Mouse (Mus musculus) brain, embryonic 14.5 days (tissue): ENCODE data around the gene Tyk2.

ENCODE experiments used
- CTCF ChIP-seq: fragments of 200-500 bp; IDR thresholded peaks from 2 replicates; pipeline ENCODE4 v1.5.1; 2012; ENCODE audit warnings: inconsistent platforms, mild to moderate bottlenecking, moderate library complexity, borderline replicate concordance; ENCODE audit not compliant: insufficient read depth, insufficient read length; ENCODE audit errors: extremely low read depth
- POLR2A ChIP-seq: fragments of 200-500 bp; IDR thresholded peaks from 2 replicates; pipeline ENCODE4 v1.6.1; 2012; ENCODE audit warnings: mild to moderate bottlenecking, inconsistent platforms, borderline replicate concordance; ENCODE audit not compliant: poor library complexity, insufficient read depth, insufficient read length, severe bottlenecking; ENCODE audit errors: extremely low read depth

DNA sequence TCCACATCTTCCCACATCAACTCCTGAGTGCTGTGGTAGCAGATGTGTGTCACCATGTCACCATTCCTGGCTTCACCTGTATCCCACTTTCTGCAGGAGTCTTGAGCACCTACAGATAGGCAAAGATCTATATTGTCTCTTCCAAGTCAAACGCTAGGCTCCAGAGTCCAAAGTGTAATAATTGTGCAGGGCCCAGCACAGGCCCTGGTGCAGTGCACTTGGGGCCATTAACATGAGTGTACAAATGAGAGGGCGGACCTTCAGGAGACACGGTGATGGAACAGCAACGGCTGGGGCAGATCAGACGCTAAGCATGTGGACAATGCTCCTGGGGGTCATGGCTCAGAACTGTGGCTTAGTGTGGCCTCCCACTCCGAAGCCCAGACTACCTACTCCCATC lies 17.3 kb downstream of the Tyk2 start:
- TF ChIP-seq POLR2A (no peak), CTCF (no peak)
